Mouse (Mus musculus) kidney, embryonic 15.5 days (tissue): ENCODE results near the gene Arl1. TPM values are rescaled to one million over a fixed set of nuclear protein-coding genes. Genes with fewer than 3 reads are reported as not detected.
"Not testable (repeated sequence)": the region's sequence is repeated elsewhere in the genome, so short reads cannot be mapped to it uniquely, and the experiment has no call there.

Source experiments
- ATAC-seq: fragments of 200-750 bp; cut with Nextera tagmentation; replicated peaks from 2 replicates; pipeline ENCODE4 v1.8.0; 2017; ENCODE audit warnings: moderate TSS enrichment; ENCODE audit not compliant: low FRiP score
- H3K27ac ChIP-seq: fragments of 300-500 bp; sonication (generic); 2 replicates; pipeline ENCODE4 v1.5.1; 2015; ENCODE audit warnings: mild to moderate bottlenecking, inconsistent platforms
- H3K27me3 ChIP-seq: fragments of 300-500 bp; sonication (generic); 2 replicates; pipeline ENCODE4 v1.6.1; 2015; ENCODE audit warnings: inconsistent platforms
- H3K36me3 ChIP-seq: fragments of 300-500 bp; sonication (generic); 2 replicates; pipeline ENCODE4 v1.6.1; 2015; ENCODE audit warnings: inconsistent platforms
- H3K4me1 ChIP-seq: fragments of 300-500 bp; sonication (generic); 2 replicates; pipeline ENCODE4 v1.6.1; 2015; ENCODE audit warnings: inconsistent platforms
- H3K4me2 ChIP-seq: fragments of 300-500 bp; sonication (generic); 2 replicates; pipeline ENCODE4 v1.6.1; 2015; ENCODE audit warnings: moderate library complexity, mild to moderate bottlenecking, inconsistent platforms
- H3K4me3 ChIP-seq: fragments of 300-500 bp; sonication (generic); replicated peaks from 2 replicates; pipeline ENCODE4 v1.5.1; 2015; ENCODE audit warnings: mild to moderate bottlenecking, inconsistent platforms
- H3K9ac ChIP-seq: fragments of 300-500 bp; sonication (generic); 2 replicates; pipeline ENCODE4 v1.6.1; 2015; ENCODE audit warnings: mild to moderate bottlenecking, inconsistent platforms
- H3K9me3 ChIP-seq: fragments of 300-500 bp; sonication (generic); replicated peaks from 2 replicates; pipeline ENCODE4 v1.6.1; 2016; ENCODE audit warnings: inconsistent platforms
- WGBS: fragments of 180-500 bp; shearing (Covaris S2); methylation state at CpG from one replicate; pipeline ENCODE4 v1.1.7; 2015; ENCODE audit warnings: mixed read lengths; 5-methylcytosine and 5-hydroxymethylcytosine counted together
- polyA plus RNA-seq: library from polyadenylated mRNA; unstranded; fragments of >200 nt; fragmentation: Nextera tagmentation; extraction: Ambion mirVana; gene quantifications from 2 replicates; pipeline ENCODE4 v1.2.1, GENCODE M21; 2015

Arl1 gene
- polyA plus RNA-seq, 1 experiment from 2014 or later: 191 TPM

DNA sequence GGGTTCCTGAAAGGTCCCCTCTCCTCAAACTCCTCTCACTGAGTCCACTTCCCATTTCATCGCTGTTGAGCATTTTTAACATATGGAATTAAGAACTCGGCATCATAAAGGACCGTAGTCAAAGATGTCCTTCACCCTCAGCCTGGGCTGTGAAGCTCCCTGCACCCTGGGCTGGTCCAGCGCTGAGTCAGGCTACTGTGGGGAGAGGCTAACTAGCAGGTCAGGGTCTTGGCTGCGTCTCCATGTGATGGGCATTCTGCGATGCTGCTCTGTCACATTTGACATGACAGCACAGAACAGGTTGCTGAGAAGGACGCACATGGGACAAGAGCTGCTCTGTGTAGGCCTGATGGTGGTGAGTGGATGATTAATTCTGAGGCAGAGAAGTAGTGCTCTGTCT lies 39.0 kb downstream of the Arl1 start:
- H3K4me3 ChIP-seq: no peak overlapping the region
- ATAC-seq: no peak
- peaks cover 94% of the 10 kb centered on the region for H3K36me3 ChIP-seq
- 93% methylated on average over 7 of the region's 7 CpGs for WGBS
- no peak overlapping the region for H3K27ac ChIP-seq
- no peaks in the 10 kb centered on the region for H3K27me3 ChIP-seq
- no peak overlapping the region for H3K9ac ChIP-seq
- no peaks in the 10 kb centered on the region for H3K9me3 ChIP-seq
- H3K4me2 ChIP-seq: no peak overlapping the region
- no peaks in the 10 kb centered on the region for H3K4me1 ChIP-seq

DNA sequence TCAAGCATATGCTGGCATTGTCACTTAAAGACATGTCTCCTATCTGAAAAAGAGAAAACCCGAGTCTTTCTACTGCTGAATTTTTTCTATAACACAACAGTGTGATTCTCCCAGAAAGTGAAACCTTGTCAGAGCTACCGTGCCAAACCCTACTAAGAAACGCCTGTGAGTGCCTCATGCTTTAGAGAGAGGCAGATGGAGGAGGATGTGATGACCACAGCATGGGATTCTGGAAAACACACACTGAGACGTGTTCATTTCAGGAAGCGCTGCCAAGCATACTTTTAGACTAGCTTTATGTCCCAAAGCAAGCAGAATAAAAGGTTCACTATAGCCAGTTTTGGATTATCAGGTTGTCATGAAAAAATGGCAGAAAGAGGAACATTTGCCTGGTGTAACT lies 42.3 kb downstream of the Arl1 start:
- not testable (repeated sequence) for H3K4me1 ChIP-seq, H3K4me3 ChIP-seq, H3K9me3 ChIP-seq, H3K4me2 ChIP-seq, H3K27me3 ChIP-seq, H3K27ac ChIP-seq, ATAC-seq, H3K9ac ChIP-seq
- H3K36me3 ChIP-seq: peaks cover 91% of the 10 kb centered on the region
- WGBS: 86% methylated on average over 5 of the region's 5 CpGs

DNA sequence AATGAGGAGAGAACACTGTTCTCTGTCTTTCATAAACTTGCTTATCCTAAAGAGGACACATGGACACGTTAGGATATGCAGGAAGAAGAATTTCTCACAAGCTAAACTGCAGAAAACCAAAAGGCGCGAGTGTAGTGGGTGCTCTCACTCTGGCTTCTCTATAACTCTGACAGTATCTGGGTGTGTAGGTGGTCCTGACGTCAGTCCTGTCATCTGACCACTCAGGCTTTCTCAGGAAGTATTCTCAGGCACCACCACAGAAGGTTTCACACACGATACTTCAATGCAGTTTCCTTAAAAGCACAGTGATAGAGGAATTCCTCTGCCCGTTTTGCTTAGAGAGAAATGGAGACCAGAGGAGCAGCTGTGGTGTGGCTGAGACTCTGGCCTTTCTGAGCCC lies 45.5 kb downstream of the Arl1 start:
- Histone ChIP-seq H3K9ac (no peak overlapping the region), H3K4me1 (no peaks in the 10 kb centered on the region), H3K27me3 (no peaks in the 10 kb centered on the region), H3K4me3 (no peak overlapping the region), H3K36me3 (peaks cover 86% of the 10 kb centered on the region), H3K4me2 (no peak overlapping the region), H3K9me3 (no peaks in the 10 kb centered on the region), H3K27ac (no peak overlapping the region)
- WGBS: 88% methylated on average over 6 of the region's 6 CpGs
- ATAC-seq: no peak

- H3K4me2 ChIP-seq: no peak overlapping the region
- no peaks in the 10 kb centered on the region for H3K4me1 ChIP-seq
- H3K36me3 ChIP-seq: peaks cover 79% of the 10 kb centered on the region
- 88% methylated on average over 4 of the region's 4 CpGs for WGBS
- H3K27ac ChIP-seq: no peak overlapping the region
- no peaks in the 10 kb centered on the region for H3K9me3 ChIP-seq
- no peak for ATAC-seq
- H3K9ac ChIP-seq: no peak overlapping the region
- no peaks in the 10 kb centered on the region for H3K27me3 ChIP-seq
- no peak overlapping the region for H3K4me3 ChIP-seq
Observed at GRCm38 (mm10) chr10:88780716-88781115, 50.1 kb downstream of the Arl1 start.

- not testable (repeated sequence) for H3K4me3 ChIP-seq, H3K4me1 ChIP-seq, H3K27me3 ChIP-seq, H3K4me2 ChIP-seq, H3K9me3 ChIP-seq, H3K27ac ChIP-seq, ATAC-seq, H3K9ac ChIP-seq
- peaks cover 76% of the 10 kb centered on the region for H3K36me3 ChIP-seq
- 95% methylated on average over 2 of the region's 2 CpGs for WGBS
Observed at GRCm38 (mm10) chr10:88783135-88783534, 52.5 kb downstream of the Arl1 start.

- H3K27me3 ChIP-seq: no peaks in the 10 kb centered on the region
- no peaks in the 10 kb centered on the region for H3K4me1 ChIP-seq
- H3K27ac ChIP-seq: peak overlapping the region; percentile 52
- 86% methylated on average over 5 of the region's 5 CpGs for WGBS
- H3K4me3 ChIP-seq: no peak overlapping the region
- peaks cover 72% of the 10 kb centered on the region for H3K36me3 ChIP-seq
- H3K9me3 ChIP-seq: no peaks in the 10 kb centered on the region
- ATAC-seq: peak; percentile 85
- H3K9ac ChIP-seq: 0 out of 2 replicates have a peak overlapping the region, but pooled peaks have one; percentile 3
- no peak overlapping the region for H3K4me2 ChIP-seq
Observed at GRCm38 (mm10) chr10:88783941-88784340, 53.3 kb downstream of the Arl1 start.

GRCm38 (mm10) chr10:88784513-88784931 lies 53.9 kb downstream of the Arl1 start:
- no peaks in the 10 kb centered on the region for H3K9me3 ChIP-seq
- WGBS: 47% methylated on average over 5 of the region's 5 CpGs
- H3K4me2 ChIP-seq: no peak overlapping the region
- peaks cover 69% of the 10 kb centered on the region for H3K36me3 ChIP-seq
- H3K27me3 ChIP-seq: no peaks in the 10 kb centered on the region
- H3K27ac ChIP-seq: peak overlapping the region; percentile 52
- H3K9ac ChIP-seq: 0 out of 2 replicates have a peak overlapping the region, but pooled peaks have one; percentile 3
- H3K4me1 ChIP-seq: no peaks in the 10 kb centered on the region
- no peak overlapping the region for H3K4me3 ChIP-seq
- ATAC-seq: peak; percentile 54

DNA sequence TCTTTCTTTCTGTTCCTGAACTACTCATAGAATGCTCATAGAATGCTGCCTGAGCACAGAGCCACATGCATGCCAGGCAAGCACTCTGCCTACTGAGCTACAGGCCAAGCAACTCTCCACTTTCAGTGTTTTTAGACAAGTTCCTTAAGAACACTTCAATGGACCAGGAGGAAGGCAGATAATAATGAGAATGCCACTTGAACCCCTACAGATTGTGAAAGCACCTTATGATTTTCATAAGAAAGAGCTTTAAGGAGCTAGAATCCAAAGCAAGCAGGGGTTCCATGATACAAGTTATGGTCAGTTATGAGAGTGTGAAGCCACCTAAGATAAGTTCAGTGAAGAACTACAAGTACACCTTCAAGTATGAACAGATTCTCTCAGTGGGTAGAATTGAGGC lies 63.0 kb downstream of the Arl1 start:
- no peak overlapping the region for H3K4me2 ChIP-seq
- ATAC-seq: no peak
- H3K27ac ChIP-seq: no peak overlapping the region
- H3K27me3 ChIP-seq: no peaks in the 10 kb centered on the region
- no peak overlapping the region for H3K9ac ChIP-seq
- peaks cover 85% of the 10 kb centered on the region for H3K36me3 ChIP-seq
- H3K9me3 ChIP-seq: no peaks in the 10 kb centered on the region
- H3K4me3 ChIP-seq: no peak overlapping the region
- no peaks in the 10 kb centered on the region for H3K4me1 ChIP-seq

Other genes with a start within 250 kb of the Arl1 start
- 42.5 and 55.4 TPM in 2 replicates for gene Chpt1, start 226.8 kb upstream of the Arl1 start, polyA plus RNA-seq
- 8.4 and 17.8 TPM in 2 replicates for gene Mybpc1, start 125.7 kb upstream of the Arl1 start, polyA plus RNA-seq
- 1.0 and 1.1 TPM in 2 replicates for gene Spic, start 45.8 kb upstream of the Arl1 start, polyA plus RNA-seq
- 17.1 and 20.9 TPM in 2 replicates for gene Utp20, start 95.9 kb downstream of the Arl1 start, polyA plus RNA-seq
- 10.1 and 10.7 TPM in 2 replicates for gene Slc5a8, start 155.1 kb downstream of the Arl1 start, polyA plus RNA-seq